Mouse (Mus musculus) effector memory CD4-positive, alpha-beta T cell, adult 7 months (primary cell): Measurements from ENCODE around the gene Spata16. TPM values are rescaled to one million over a fixed set of nuclear protein-coding genes. Genes with fewer than 3 reads are reported as not detected.

Experiments used
- polyA plus RNA-seq: library from polyadenylated mRNA; unstranded; fragments of 100-300 nt; shearing (Covaris generic); gene quantifications from one replicate; pipeline ENCODE4 v1.2.1, GENCODE M21; 2017

Spata16 gene
- polyA plus RNA-seq: not detected

DNA sequence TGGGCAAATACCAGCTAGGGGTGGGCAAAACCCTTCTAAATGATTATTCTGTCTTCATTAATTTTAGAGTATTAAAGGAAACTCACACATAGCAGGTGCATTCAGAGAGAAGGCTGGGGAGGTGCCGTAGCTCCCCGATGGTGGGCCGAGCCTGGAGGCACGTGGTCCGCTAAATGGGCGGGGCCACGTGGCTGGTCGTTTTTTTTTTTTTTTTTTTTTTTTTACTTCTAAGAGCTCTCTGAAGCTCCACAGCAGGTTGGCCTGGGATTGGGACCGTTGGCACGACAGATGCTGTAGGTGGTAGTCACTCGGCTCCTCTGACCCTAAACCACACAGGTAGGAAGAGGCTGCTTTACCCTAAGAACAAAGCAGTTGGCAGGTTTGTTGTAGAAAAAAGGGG lies at the start of gene Spata16:
Spata16 (plus strand) TSS at position 219 of the 400 bp plus-strand sequence.

